Mouse (Mus musculus) embryonic facial prominence, embryonic 11.5 days (tissue): ENCODE measurements around the gene Trpm6. TPM values are rescaled to one million over a fixed set of nuclear protein-coding genes. Genes with fewer than 3 reads are reported as not detected.
A peak's percentile ranks its signal among the peaks of the same experiment; 100 is the strongest.
"Not testable (repeated sequence)": the region's sequence is repeated elsewhere in the genome, so short reads cannot be mapped to it uniquely, and the experiment has no call there.

Source experiments
- ATAC-seq: fragments of 200-750 bp; cut with Nextera tagmentation; replicated peaks from 2 replicates; pipeline ENCODE4 v1.8.0; 2017; ENCODE audit warnings: low read depth; ENCODE audit not compliant: insufficient number of reproducible peaks, low FRiP score, low TSS enrichment
- DNase-seq: peaks from one replicate; pipeline ENCODE4 v3.0.0-alpha.2; 2015; ENCODE audit warnings: low spot score
- H3K27ac ChIP-seq: fragments of 300-500 bp; sonication (generic); replicated peaks from 2 replicates; pipeline ENCODE4 v1.5.1; 2014; ENCODE audit warnings: mild to moderate bottlenecking, low read depth, low read length, control low read depth
- H3K27me3 ChIP-seq: fragments of 300-500 bp; sonication (generic); 2 replicates; pipeline ENCODE4 v1.6.1; 2014; ENCODE audit warnings: mild to moderate bottlenecking, low read length, moderate library complexity, mixed read lengths; ENCODE audit not compliant: control insufficient read depth, insufficient read depth
- H3K36me3 ChIP-seq: fragments of 300-500 bp; sonication (generic); replicated peaks from 2 replicates; pipeline ENCODE4 v1.6.1; 2014; ENCODE audit warnings: low read depth, mild to moderate bottlenecking, low read length, moderate library complexity, mixed read lengths; ENCODE audit not compliant: control insufficient read depth, insufficient read depth
- H3K4me1 ChIP-seq: fragments of 300-500 bp; sonication (generic); 2 replicates; pipeline ENCODE4 v1.6.1; 2014; ENCODE audit warnings: low read length, mixed read lengths; ENCODE audit not compliant: control insufficient read depth, insufficient read depth
- H3K4me2 ChIP-seq: fragments of 300-500 bp; sonication (generic); 2 replicates; pipeline ENCODE4 v1.6.1; 2014; ENCODE audit warnings: low read depth, mild to moderate bottlenecking, control low read depth, low read length, moderate library complexity
- H3K4me3 ChIP-seq: fragments of 300-500 bp; sonication (generic); 2 replicates; pipeline ENCODE4 v1.5.1; 2014; ENCODE audit warnings: low read depth, low read length, control low read depth
- H3K9ac ChIP-seq: fragments of 300-500 bp; sonication (generic); replicated peaks from 2 replicates; pipeline ENCODE4 v1.6.1; 2014; ENCODE audit warnings: mild to moderate bottlenecking, control low read depth, low read length
- H3K9me3 ChIP-seq: fragments of 300-500 bp; sonication (generic); replicated peaks from 2 replicates; pipeline ENCODE4 v1.6.1; 2016; ENCODE audit warnings: mild to moderate bottlenecking, low read length, inconsistent platforms, mixed read lengths; ENCODE audit not compliant: control insufficient read depth
- WGBS: fragments of 180-500 bp; shearing (Covaris S2); extraction: QIAGEN DNeasy Blood & Tissue Kit; methylation state at CpG from one replicate; pipeline ENCODE4 v1.1.7; 2014; 5-methylcytosine and 5-hydroxymethylcytosine counted together
- polyA plus RNA-seq: library from polyadenylated mRNA; unstranded; fragments of >200 nt; fragmentation: Nextera tagmentation; extraction: Ambion mirVana; gene quantifications from 2 replicates; pipeline ENCODE4 v1.2.1, GENCODE M21; 2014

The Trpm6 gene
- 0.29 and 0.66 TPM in 2 replicates for polyA plus RNA-seq

- Histone ChIP-seq H3K36me3 (no peaks in the 10 kb centered on the region), H3K27me3 (peaks cover 4% of the 10 kb centered on the region; the same call in 1 of the 2 replicates), H3K9ac (peak within 1 kb of the TSS; percentile 51), H3K4me3 (peak within 1 kb of the TSS; percentile 29), H3K4me2 (peak within 1 kb of the TSS; percentile 74), H3K4me1 (no peaks in the 10 kb centered on the region), H3K9me3 (no peaks in the 10 kb centered on the region), H3K27ac (no peak within 1 kb of the TSS)
- peak; percentile 27 for DNase-seq
- no peak for ATAC-seq
- WGBS = 5% methylated on average over 41 of the region's 41 CpGs
Measured at GRCm38 (mm10) chr19:18749598-18750339, at the start of gene Trpm6. Trpm6 (plus strand) TSS chr19:18749983.

- H3K36me3 ChIP-seq = no peaks in the 10 kb centered on the region
- H3K27ac ChIP-seq = no peak overlapping the region
- no peaks in the 10 kb centered on the region for H3K4me1 ChIP-seq
- no peak for DNase-seq
- no peak for ATAC-seq
- H3K4me3 ChIP-seq = no peak overlapping the region
- no peak overlapping the region for H3K4me2 ChIP-seq
- no peaks in the 10 kb centered on the region for H3K27me3 ChIP-seq
- H3K9ac ChIP-seq = no peak overlapping the region
- no peaks in the 10 kb centered on the region for H3K9me3 ChIP-seq
Measured at GRCm38 (mm10) chr19:18708101-18708500, 41.7 kb upstream of the Trpm6 start.

GRCm38 (mm10) chr19:18710903-18711302 lies 38.9 kb upstream of the Trpm6 start:
- no peak overlapping the region for H3K9ac ChIP-seq
- H3K4me1 ChIP-seq = no peaks in the 10 kb centered on the region
- 60% methylated on average over 6 of the region's 6 CpGs for WGBS
- H3K4me3 ChIP-seq = no peak overlapping the region
- DNase-seq = no peak
- H3K36me3 ChIP-seq = no peaks in the 10 kb centered on the region
- ATAC-seq = no peak
- H3K27me3 ChIP-seq = no peaks in the 10 kb centered on the region
- H3K27ac ChIP-seq = no peak overlapping the region
- no peaks in the 10 kb centered on the region for H3K9me3 ChIP-seq
- no peak overlapping the region for H3K4me2 ChIP-seq

GRCm38 (mm10) chr19:18711589-18711988 lies 38.2 kb upstream of the Trpm6 start:
- WGBS = 89% methylated on average over 9 of the region's 9 CpGs
- no peak overlapping the region for H3K4me2 ChIP-seq

GRCm38 (mm10) chr19:18712153-18712865 lies 37.5 kb upstream of the Trpm6 start:
- Histone ChIP-seq H3K9me3 (no peaks in the 10 kb centered on the region), H3K36me3 (no peaks in the 10 kb centered on the region), H3K27me3 (no peaks in the 10 kb centered on the region), H3K27ac (peak overlapping the region; percentile 44), H3K4me1 (no peaks in the 10 kb centered on the region), H3K4me2 (peak overlapping the region; percentile 28), H3K9ac (peak overlapping the region; percentile 92), H3K4me3 (peak overlapping the region; percentile 91)
- ATAC-seq (no peak), DNase-seq (no peak)
- whole genome bisulfite sequencing = 61% methylated on average over 16 of the region's 16 CpGs

More at GRCm38 (mm10) chr19:18711589-18711988, 38.2 kb upstream of the Trpm6 start:
- Histone ChIP-seq H3K9me3 (no peaks in the 10 kb centered on the region), H3K27ac (no peak overlapping the region), H3K27me3 (no peaks in the 10 kb centered on the region), H3K36me3 (no peaks in the 10 kb centered on the region), H3K4me3 (no peak overlapping the region), H3K4me1 (no peaks in the 10 kb centered on the region), H3K9ac (no peak overlapping the region)
- DNase-seq = no peak
- no peak for ATAC-seq

GRCm38 (mm10) chr19:18712866-18713300 lies 36.9 kb upstream of the Trpm6 start, which contains the start of gene D030056L22Rik:
D030056L22Rik (plus strand) TSS chr19:18713193.
- Histone ChIP-seq H3K9me3 (no peaks in the 10 kb centered on the region), H3K4me3 (peak within 1 kb of the TSS; percentile 91), H3K27me3 (no peaks in the 10 kb centered on the region), H3K9ac (peak within 1 kb of the TSS; percentile 92), H3K27ac (peak within 1 kb of the TSS; percentile 44), H3K4me1 (no peaks in the 10 kb centered on the region), H3K36me3 (no peaks in the 10 kb centered on the region), H3K4me2 (peak within 1 kb of the TSS; percentile 66)
- ATAC-seq (peak; percentile 96), DNase-seq (peak; percentile 97)
- WGBS = under 1% methylated on average over 48 of the region's 49 CpGs

- H3K9me3 ChIP-seq, H3K27ac ChIP-seq, H3K27me3 ChIP-seq, H3K4me1 ChIP-seq, H3K36me3 ChIP-seq: not testable (repeated sequence)
- peak overlapping the region; percentile 66 for H3K4me2 ChIP-seq
- under 1% methylated on average over 31 of the region's 46 CpGs for WGBS
- peak overlapping the region; percentile 91 for H3K4me3 ChIP-seq
- DNase-seq (peak; percentile 45), ATAC-seq (peak; percentile 60)
- peak overlapping the region; percentile 92 for H3K9ac ChIP-seq
Measured at GRCm38 (mm10) chr19:18713357-18713756, 36.4 kb upstream of the Trpm6 start.

GRCm38 (mm10) chr19:18716374-18716773 lies 33.4 kb upstream of the Trpm6 start:
- Histone ChIP-seq H3K4me3 (no peak overlapping the region), H3K9me3 (no peaks in the 10 kb centered on the region), H3K36me3 (no peaks in the 10 kb centered on the region), H3K27ac (no peak overlapping the region), H3K4me2 (no peak overlapping the region), H3K4me1 (no peaks in the 10 kb centered on the region), H3K27me3 (no peaks in the 10 kb centered on the region), H3K9ac (no peak overlapping the region)
- 13% methylated on average over 1 of the region's 1 CpGs for WGBS
- DNase-seq = peak; percentile 85
- no peak for ATAC-seq
